Mouse (Mus musculus): ENCODE results near the gene Cdk18.

GRCm38 (mm10) chr1:132099775-132100174 lies 39.7 kb downstream of the Cdk18 start:
- TF ChIP-seq CTCF (IDR thresholded peaks at IDR 0.05; ENCODE audit: control insufficient read depth, insufficient read depth, insufficient read length): no peak
- no peak for TF ChIP-seq MAX (IDR thresholded peaks at IDR 0.05)
- TF ChIP-seq USF1 (IDR thresholded peaks at IDR 0.05; ENCODE audit: low read depth): no peak
- no peak for TF ChIP-seq MYOG (IDR thresholded peaks at IDR 0.05; ENCODE audit: control insufficient read depth, extremely low read depth, insufficient read length)
- no peak for TF ChIP-seq MYOD1 (IDR thresholded peaks at IDR 0.05; ENCODE audit: control insufficient read depth, insufficient read length, low read depth)
- no peak for TF ChIP-seq CEBPB (IDR thresholded peaks at IDR 0.05; ENCODE audit: low read depth)
- TF ChIP-seq FOSL1 (IDR thresholded peaks at IDR 0.05; ENCODE audit: insufficient read depth, low read length, poor library complexity, severe bottlenecking): no peak

Data from C2C12 (cell line).